Mouse (Mus musculus): ENCODE data around the gene Zscan4b.
"Not testable (repeated sequence)": the region's sequence is repeated elsewhere in the genome, so short reads cannot be mapped to it uniquely, and the experiment has no call there.

Zscan4b gene

GRCm38 (mm10) chr7:10904950-10905349 is at the start of gene Zscan4b:
Zscan4b (minus strand) TSS chr7:10905050.
- not testable (repeated sequence) for DNase-seq

Measured in cerebellum, postnatal 25 days (tissue).